In genomic region chr12:69357300-69357646, GRCm38 (mm10) we compare ENCODE assay signal across 8 mouse cellular contexts. TPM values are rescaled to one million over a fixed set of nuclear protein-coding genes. Genes with fewer than 3 reads are reported as not detected.
A peak's percentile ranks its signal among the peaks of the same experiment; 100 is the strongest.
DNase-seq lines count a peak whose midpoint lies in the region; ATAC-seq and TF ChIP-seq lines count a peak whose summit lies in the region.

No protein-coding gene starts in this region.

- no peaks in the 10 kb centered on the region for H3K9me3 ChIP-seq in limb, embryonic 14.5 days (ENCODE audit: control insufficient read depth, low read length)
- no peaks in the 10 kb centered on the region for H3K9me3 ChIP-seq in stomach, embryonic 16.5 days (replicated peaks; ENCODE audit: control insufficient read depth, low read length)

- no peak for DNase-seq in gastrocnemius, adult 2 months
- DNase-seq in gastrocnemius, postnatal 36 days, result no peak
- DNase-seq in testis, postnatal 14 days (ENCODE audit: low spot score), result no peak
- no peak for DNase-seq in limb, embryonic 14.5 days (ENCODE audit: low spot score)
- no peak for DNase-seq in gastrocnemius, postnatal 25 days
- DNase-seq in adrenal gland, adult (ENCODE audit: inconsistent age in 2 of 2, low spot score in 1 of 2), result no peak

- no peaks in the 10 kb centered on the region for H3K27me3 ChIP-seq in testis, adult 2 months (ENCODE audit: control insufficient read depth, insufficient read depth, low read length)
- H3K27me3 ChIP-seq in limb, embryonic 14.5 days (ENCODE audit: control insufficient read depth, insufficient read depth, low read length), result no peaks in the 10 kb centered on the region
- H3K27me3 ChIP-seq in stomach, embryonic 16.5 days (ENCODE audit: control insufficient read depth, insufficient read depth, low read length), result no peaks in the 10 kb centered on the region

- H3K4me2 ChIP-seq in limb, embryonic 14.5 days (replicated peaks; ENCODE audit: low read depth, low read length, severe bottlenecking), result peak overlapping the region; percentile 80
- H3K4me2 ChIP-seq in stomach, embryonic 16.5 days (ENCODE audit: low read depth, low read length), result peak overlapping the region; percentile 53

- peak overlapping the region; percentile 95 for H3K27ac ChIP-seq in gastrocnemius, adult 2 months
- H3K27ac ChIP-seq in testis, adult 2 months (ENCODE audit: control insufficient read depth, insufficient read depth, low read depth, low read length), result peak overlapping the region; percentile 93
- H3K27ac ChIP-seq in limb, embryonic 14.5 days (replicated peaks; ENCODE audit: low read depth, low read length), result 0 out of 2 replicates have a peak overlapping the region, but pooled peaks have one; percentile 2
- H3K27ac ChIP-seq in stomach, embryonic 16.5 days (ENCODE audit: low read length), result peak overlapping the region; percentile 62; the same call in 1 of the 2 replicates

- peak overlapping the region; percentile 82 for H3K4me3 ChIP-seq in gastrocnemius, adult 2 months
- peak overlapping the region; percentile 99 for H3K4me3 ChIP-seq in testis, adult 2 months (ENCODE audit: control insufficient read depth, low read depth, low read length)
- H3K4me3 ChIP-seq in limb, embryonic 14.5 days (replicated peaks; ENCODE audit: low read length), result peak overlapping the region; percentile 79
- peak overlapping the region; percentile 83 for H3K4me3 ChIP-seq in stomach, embryonic 16.5 days (replicated peaks; ENCODE audit: low read length)

- H3K9ac ChIP-seq in limb, embryonic 14.5 days (ENCODE audit: low read depth, low read length, severe bottlenecking), result peak overlapping the region; percentile 92
- peak overlapping the region; percentile 97 for H3K9ac ChIP-seq in stomach, embryonic 16.5 days (ENCODE audit: low read length)

- WGBS in limb, embryonic 14.5 days, result 8% methylated on average over 13 of the region's 13 CpGs
- 5% methylated on average over 13 of the region's 13 CpGs for WGBS in stomach, embryonic 16.5 days

- no peak for ATAC-seq in limb, embryonic 14.5 days (ENCODE audit: low FRiP score, low read depth)
- no peak for ATAC-seq in stomach, embryonic 16.5 days (ENCODE audit: insufficient read depth, low FRiP score)

- no peaks in the 10 kb centered on the region; the same call in 1 of the 2 replicates for H3K36me3 ChIP-seq in testis, adult 2 months (ENCODE audit: control insufficient read depth, insufficient read depth, low read length)
- peaks cover 19% of the 10 kb centered on the region for H3K36me3 ChIP-seq in limb, embryonic 14.5 days (ENCODE audit: control insufficient read depth, insufficient read depth, low read length)
- H3K36me3 ChIP-seq in stomach, embryonic 16.5 days (ENCODE audit: control insufficient read depth, insufficient read depth, low read length), result 0 out of 2 replicates have a peak, but pooled peaks cover 4% of the 10 kb centered on the region

- intact Hi-C loops in gastrocnemius, adult 2 months (cut with DNase I), result no loop called here
- intact Hi-C loops in gastrocnemius, postnatal 36 days (cut with DNase I), result loop anchor here (10.0 kb wide), 1 partner anchor 328 kb away; the partner anchor contains the start of gene Sos2

- TF ChIP-seq CTCF in gastrocnemius, adult 2 months (IDR thresholded peaks at IDR 0.05), result no peak
- TF ChIP-seq CTCF in testis, adult 2 months (IDR thresholded peaks at IDR 0.05; ENCODE audit: control insufficient read depth, insufficient read depth, insufficient replicate concordance, low read depth, low read length), result no peak

- TF ChIP-seq POLR2A in testis, adult 2 months (IDR thresholded peaks at IDR 0.05; ENCODE audit: control insufficient read depth, low read depth, low read length), result no peak
- TF ChIP-seq POLR2A in limb, embryonic 14.5 days (IDR thresholded peaks at IDR 0.05; ENCODE audit: borderline replicate concordance, extremely low read depth, insufficient read depth, insufficient read length), result no peak

- peaks cover under 1% of the 10 kb centered on the region; the same call in 1 of the 2 replicates for H3K4me1 ChIP-seq in testis, adult 2 months (ENCODE audit: control insufficient read depth, insufficient read depth, low read length)
- H3K4me1 ChIP-seq in limb, embryonic 14.5 days (ENCODE audit: control insufficient read depth, insufficient read depth, low read length), result peaks cover 7% of the 10 kb centered on the region; the same call in 1 of the 2 replicates
- H3K4me1 ChIP-seq in stomach, embryonic 16.5 days (ENCODE audit: control insufficient read depth, insufficient read depth, low read length), result peaks cover 6% of the 10 kb centered on the region; the same call in 1 of the 2 replicates

RNA-seq across cellular contexts. Expression of gene Nemf, which starts 0.3 kb away (rescaled TPM):
- 10 to 100 TPM; 23.1 to 23.6 TPM for total RNA-seq in gastrocnemius, adult 2 months (2021)
- 10 to 100 TPM; 15.9 to 21.6 TPM for total RNA-seq in gastrocnemius, postnatal 36 days (2021)
- polyA plus RNA-seq in testis, adult 2 months (2012; rRNA removed), result 6.2 and 9.2 TPM in 2 replicates
- 31.2 and 37.8 TPM in 2 replicates for polyA plus RNA-seq in limb, embryonic 14.5 days (2012; rRNA removed)
- polyA plus RNA-seq in limb, embryonic 14.5 days (2014; fragmentation: Nextera tagmentation; extraction: Ambion mirVana), result 78.6 and 83.0 TPM in 2 replicates
- polyA plus RNA-seq in stomach, embryonic 16.5 days (2015; fragmentation: Nextera tagmentation; extraction: Ambion mirVana), result 82.4 and 83.1 TPM in 2 replicates
- 10 to 100 TPM; 17.1 to 20.8 TPM for total RNA-seq in gastrocnemius, postnatal 25 days (2021)

RNA-seq across cellular contexts. Expression of gene Arf6, which starts 14.7 kb away (rescaled TPM):
- 10 to 100 TPM; 20.5 to 20.8 TPM for total RNA-seq in gastrocnemius, adult 2 months (2021)
- total RNA-seq in gastrocnemius, postnatal 36 days (2021), result 10 to 100 TPM; 18.3 to 20.9 TPM
- polyA plus RNA-seq in testis, adult 2 months (2012; rRNA removed), result 32.4 and 37.2 TPM in 2 replicates
- polyA plus RNA-seq in limb, embryonic 14.5 days (2012; rRNA removed), result 106 and 118 TPM in 2 replicates
- polyA plus RNA-seq in limb, embryonic 14.5 days (2014; fragmentation: Nextera tagmentation; extraction: Ambion mirVana), result 81.4 and 82.2 TPM in 2 replicates
- 39.3 and 42.3 TPM in 2 replicates for polyA plus RNA-seq in stomach, embryonic 16.5 days (2015; fragmentation: Nextera tagmentation; extraction: Ambion mirVana)
- total RNA-seq in gastrocnemius, postnatal 25 days (2021), result 10 to 100 TPM; 20.1 to 23.5 TPM

RNA-seq across cellular contexts. Expression of gene Gm9887, which starts 15.0 kb away (rescaled TPM):
- not detected for total RNA-seq in gastrocnemius, adult 2 months (2021)
- total RNA-seq in gastrocnemius, postnatal 36 days (2021), result not detected
- 26.1 and 49.9 TPM in 2 replicates for polyA plus RNA-seq in testis, adult 2 months (2012; rRNA removed)
- polyA plus RNA-seq in limb, embryonic 14.5 days (2012; rRNA removed), result 0.53 and 0.58 TPM in 2 replicates
- 1.4 and 1.8 TPM in 2 replicates for polyA plus RNA-seq in limb, embryonic 14.5 days (2014; fragmentation: Nextera tagmentation; extraction: Ambion mirVana)
- 0.80 and 0.94 TPM in 2 replicates for polyA plus RNA-seq in stomach, embryonic 16.5 days (2015; fragmentation: Nextera tagmentation; extraction: Ambion mirVana)
- total RNA-seq in gastrocnemius, postnatal 25 days (2021), result not detected

Comparison
In these comparisons a context has a peak if more than half of its experiments do, and no peak if none do; other contexts are left out.
1. H3K27ac ChIP-seq: peak in every context shown above with its lines; median percentile 95 in gastrocnemius, adult 2 months; 93 in testis, adult 2 months; 62 in stomach, embryonic 16.5 days; 2 in limb, embryonic 14.5 days.